Mouse (Mus musculus) urinary bladder, adult 2 months (tissue): ENCODE measurements around the gene Snx4. TPM values are rescaled to one million over a fixed set of nuclear protein-coding genes. Genes with fewer than 3 reads are reported as not detected.
"Not testable (repeated sequence)": the region's sequence is repeated elsewhere in the genome, so short reads cannot be mapped to it uniquely, and the experiment has no call there.

Experiments
- DNase-seq: peaks from one replicate; pipeline ENCODE4 v3.0.0; 2022; ENCODE audit warnings: low spot score
- polyA plus RNA-seq: library from polyadenylated mRNA; depleted of rRNA; stranded (reverse); fragments of >200 nt; gene quantifications from 2 replicates; pipeline ENCODE4 v1.2.3, GENCODE M21; 2012; rRNA removed

Gene Snx4
- polyA plus RNA-seq, result 21.2 and 29.7 TPM in 2 replicates

GRCm38 (mm10) chr16:33251194-33252051 is at the start of gene Snx4:
Snx4 (plus strand) TSS chr16:33251442.
- peak; percentile 94 for DNase-seq

GRCm38 (mm10) chr16:33210812-33211211 is 40.4 kb upstream of the Snx4 start:
- DNase-seq, result no peak

- DNase-seq, result no peak
Observed at GRCm38 (mm10) chr16:33216313-33217003, 34.8 kb upstream of the Snx4 start.

- not testable (repeated sequence) for DNase-seq
Observed at GRCm38 (mm10) chr16:33217553-33218085, 33.6 kb upstream of the Snx4 start.

DNA sequence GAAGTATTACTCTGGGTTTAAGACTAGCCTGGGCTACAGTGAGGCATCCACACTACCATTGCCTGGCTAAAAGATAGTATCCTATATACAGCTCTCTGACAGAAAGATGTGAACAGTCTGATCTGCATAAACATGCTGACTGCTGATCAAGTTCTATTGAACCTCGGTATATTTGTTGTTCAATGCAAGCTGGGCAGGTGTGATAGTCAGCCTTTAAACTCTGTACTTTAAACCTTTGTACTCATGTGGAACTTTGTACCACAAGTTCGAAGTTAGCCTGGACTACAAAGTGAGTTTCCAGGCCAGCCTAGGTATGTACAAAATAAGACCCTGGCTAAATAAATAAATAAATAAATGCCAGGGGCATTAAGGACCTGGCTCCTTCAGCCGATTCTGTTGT is 28.8 kb upstream of the Snx4 start:
- DNase-seq, result no peak

DNA sequence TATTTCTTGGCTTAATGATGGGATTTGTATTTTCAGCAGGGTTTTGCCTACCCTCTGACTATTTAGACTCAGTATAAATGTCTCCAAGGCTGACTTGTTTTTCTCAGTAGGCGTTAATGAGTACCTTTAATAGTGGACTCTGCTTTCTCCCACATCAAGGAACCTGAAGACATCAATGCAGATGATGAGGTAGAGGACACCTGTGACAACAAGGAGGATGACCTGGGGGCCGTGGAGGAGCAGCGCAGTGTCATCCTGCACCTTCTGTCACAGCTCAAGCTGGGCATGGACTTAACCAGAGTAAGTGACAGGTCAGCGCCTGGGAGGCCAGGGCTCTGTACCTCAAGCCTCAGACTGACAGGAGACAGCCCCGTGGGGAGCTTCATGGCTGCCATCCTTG is 26.9 kb upstream of the Snx4 start:
- DNase-seq, result no peak

- DNase-seq, result no peak
Observed at GRCm38 (mm10) chr16:33234128-33234527, 17.1 kb upstream of the Snx4 start.

DNA sequence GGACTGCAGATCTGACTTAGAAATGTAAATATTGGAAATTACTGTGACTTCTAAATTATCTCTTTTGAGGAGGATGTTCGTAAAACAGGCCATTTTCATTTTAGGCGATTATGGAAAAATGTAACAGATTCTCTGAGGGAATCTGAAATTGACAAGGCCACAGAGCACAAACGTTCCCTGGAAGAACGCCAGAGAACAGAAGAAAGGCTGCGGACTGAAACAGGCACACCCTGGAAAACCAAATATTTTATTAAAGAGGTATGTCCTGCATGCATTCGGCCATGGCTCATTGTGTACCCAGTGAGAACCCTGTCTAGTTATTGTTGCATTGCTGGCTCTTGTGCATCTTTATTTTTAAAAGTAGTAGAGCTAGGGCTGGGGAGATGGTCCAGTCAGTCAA is 15.1 kb upstream of the Snx4 start:
- DNase-seq, result no peak

DNA sequence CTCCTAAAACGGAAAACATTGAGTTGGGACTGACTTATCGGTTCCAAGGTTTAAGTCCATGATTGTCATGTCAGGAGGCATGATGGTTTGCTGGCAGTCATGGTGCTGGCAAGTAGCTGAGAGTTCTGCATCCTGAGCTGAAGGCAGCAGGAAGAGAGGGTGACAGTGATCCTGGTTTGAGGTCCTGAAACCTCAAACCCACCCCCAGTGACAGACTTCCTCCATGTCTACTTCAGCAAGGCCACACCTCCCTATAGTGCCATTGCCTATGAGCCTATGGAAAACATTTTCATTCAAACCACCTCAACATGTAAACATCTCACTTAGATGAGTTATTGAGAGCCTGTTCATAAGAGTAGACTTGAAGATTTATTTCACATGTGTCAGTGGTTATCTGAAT is 11.9 kb upstream of the Snx4 start:
- no peak for DNase-seq

GRCm38 (mm10) chr16:33242046-33242445 is 9.2 kb upstream of the Snx4 start:
- no peak for DNase-seq

DNA sequence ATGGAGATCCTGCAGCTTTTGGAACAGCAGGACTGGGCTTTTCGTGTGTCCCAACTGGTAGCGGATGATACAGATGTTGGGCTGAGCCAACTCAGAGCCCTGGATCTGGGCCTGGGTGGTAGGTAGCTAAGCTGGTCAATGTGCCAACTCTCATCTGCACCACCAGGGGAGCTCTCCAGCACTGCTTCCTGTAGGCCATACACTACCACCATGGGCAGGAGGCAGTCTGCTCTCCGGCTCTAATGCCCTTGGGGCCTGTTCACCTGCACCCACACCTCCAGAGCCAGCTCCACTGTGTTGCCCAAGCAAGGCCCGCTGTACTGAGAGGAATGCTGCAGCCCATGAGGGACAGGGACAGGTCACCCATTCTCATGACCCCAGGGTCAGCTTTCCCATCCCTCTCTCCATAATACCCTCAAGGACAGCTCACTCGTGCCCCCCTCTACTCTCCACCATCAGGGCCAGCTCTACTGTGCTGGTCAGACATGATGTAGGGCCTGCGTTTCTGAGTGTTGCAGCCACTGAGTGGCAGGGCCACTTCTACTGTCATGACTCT is 7.0 kb upstream of the Snx4 start:
- DNase-seq, result no peak

- DNase-seq, result no peak
Observed at GRCm38 (mm10) chr16:33244933-33245470, 6.2 kb upstream of the Snx4 start.

- DNase-seq, result no peak
Observed at GRCm38 (mm10) chr16:33246526-33246925, 4.7 kb upstream of the Snx4 start.

DNA sequence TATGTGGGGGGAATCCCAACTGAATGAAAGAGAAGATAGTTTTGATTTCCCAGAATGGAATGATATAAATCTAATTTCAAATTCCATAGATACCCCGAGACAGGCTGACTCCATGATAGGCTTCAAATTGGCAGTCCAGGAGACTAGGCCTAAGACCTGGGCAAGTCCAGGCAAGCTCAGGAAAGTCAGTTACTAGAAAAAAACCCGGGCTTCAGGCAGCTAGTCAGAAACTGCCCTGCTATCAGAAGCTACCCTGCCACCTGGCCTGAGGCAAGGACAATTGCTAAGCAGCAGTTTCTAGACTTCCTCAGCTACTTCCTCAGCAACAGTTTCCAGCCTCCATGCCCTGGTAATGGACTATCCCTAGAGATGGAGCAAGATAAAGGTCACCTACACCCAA is 4.2 kb upstream of the Snx4 start:
- DNase-seq, result no peak

DNA sequence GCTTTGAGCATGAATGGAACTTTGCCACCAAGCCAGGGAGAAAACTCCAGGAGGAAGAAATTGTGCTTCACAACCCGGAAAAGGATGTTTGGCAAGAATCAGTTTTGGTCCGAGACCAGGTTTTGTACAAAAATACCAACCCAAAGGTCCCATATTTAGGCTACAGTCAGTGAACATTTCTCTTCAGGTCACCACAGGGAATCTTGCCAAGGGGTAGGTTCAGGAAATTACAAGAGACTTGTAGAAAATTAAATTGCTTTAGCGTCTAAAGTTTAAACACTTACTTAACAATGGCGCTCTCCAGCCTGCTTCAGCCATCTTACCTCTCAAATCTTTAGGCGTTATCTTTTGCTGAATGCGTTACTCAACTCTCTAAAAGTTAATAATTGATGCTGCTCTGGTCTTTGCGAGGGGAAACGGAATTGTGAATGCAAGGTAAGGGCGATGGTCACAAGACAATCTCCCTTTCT is 556 bp upstream of the Snx4 start:
- no peak for DNase-seq

DNA sequence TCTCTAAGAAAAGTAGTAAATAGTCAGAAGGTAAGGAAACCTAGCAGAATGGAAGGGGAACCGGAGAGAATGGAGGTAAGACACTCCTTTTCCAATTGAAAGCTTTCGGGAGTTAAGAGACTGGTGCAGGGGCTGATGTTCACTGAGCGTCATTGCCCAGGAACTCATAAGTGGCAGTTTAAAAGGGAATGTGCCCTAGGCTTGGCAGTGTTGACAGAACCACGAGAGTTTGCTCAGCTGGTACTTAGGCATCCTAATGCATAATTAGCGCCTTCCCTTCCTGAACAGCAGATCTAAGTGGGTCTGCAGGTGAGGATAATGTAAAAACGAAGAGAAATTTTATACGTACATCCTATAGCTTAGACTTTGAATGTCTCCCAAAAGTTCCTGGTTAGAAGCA is 4.4 kb downstream of the Snx4 start:
- DNase-seq, result no peak

- DNase-seq, result no peak
Observed at GRCm38 (mm10) chr16:33258530-33258929, 7.3 kb downstream of the Snx4 start.

DNA sequence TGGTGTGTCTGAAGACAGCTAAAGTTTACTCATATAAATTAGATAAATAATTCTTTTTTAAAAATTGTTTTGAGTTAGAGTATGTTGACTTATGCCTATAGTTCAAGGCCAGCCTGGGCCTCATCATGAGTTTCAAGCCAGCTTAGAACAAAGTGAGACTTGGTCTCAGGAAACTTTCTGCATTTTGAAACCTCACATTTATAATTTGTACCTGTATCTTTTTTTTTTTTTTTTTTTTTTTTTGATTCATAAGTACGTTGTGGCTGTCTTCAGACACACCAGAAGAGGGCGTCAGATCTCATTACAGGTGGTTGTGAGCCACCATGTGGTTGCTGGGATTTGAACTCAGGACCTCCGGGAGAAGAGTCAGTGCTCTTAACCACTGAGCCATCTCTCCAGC is 8.6 kb downstream of the Snx4 start:
- DNase-seq, result no peak

- DNase-seq, result no peak
Observed at GRCm38 (mm10) chr16:33260825-33261224, 9.6 kb downstream of the Snx4 start.

- no peak for DNase-seq
Observed at GRCm38 (mm10) chr16:33261584-33262061, 10.4 kb downstream of the Snx4 start.

- DNase-seq, result no peak
Observed at GRCm38 (mm10) chr16:33262096-33262495, 10.9 kb downstream of the Snx4 start.

- no peak for DNase-seq
Observed at GRCm38 (mm10) chr16:33267616-33268253, 16.5 kb downstream of the Snx4 start.
